Mouse (Mus musculus) telencephalon, adult 2 months (tissue): ENCODE results near the gene Adora3.

Source experiments
- DNase-seq: peaks from one replicate; pipeline ENCODE4 v3.0.0-alpha.2; 2011; ENCODE audit warnings: low read depth, low spot score

The Adora3 gene

DNA sequence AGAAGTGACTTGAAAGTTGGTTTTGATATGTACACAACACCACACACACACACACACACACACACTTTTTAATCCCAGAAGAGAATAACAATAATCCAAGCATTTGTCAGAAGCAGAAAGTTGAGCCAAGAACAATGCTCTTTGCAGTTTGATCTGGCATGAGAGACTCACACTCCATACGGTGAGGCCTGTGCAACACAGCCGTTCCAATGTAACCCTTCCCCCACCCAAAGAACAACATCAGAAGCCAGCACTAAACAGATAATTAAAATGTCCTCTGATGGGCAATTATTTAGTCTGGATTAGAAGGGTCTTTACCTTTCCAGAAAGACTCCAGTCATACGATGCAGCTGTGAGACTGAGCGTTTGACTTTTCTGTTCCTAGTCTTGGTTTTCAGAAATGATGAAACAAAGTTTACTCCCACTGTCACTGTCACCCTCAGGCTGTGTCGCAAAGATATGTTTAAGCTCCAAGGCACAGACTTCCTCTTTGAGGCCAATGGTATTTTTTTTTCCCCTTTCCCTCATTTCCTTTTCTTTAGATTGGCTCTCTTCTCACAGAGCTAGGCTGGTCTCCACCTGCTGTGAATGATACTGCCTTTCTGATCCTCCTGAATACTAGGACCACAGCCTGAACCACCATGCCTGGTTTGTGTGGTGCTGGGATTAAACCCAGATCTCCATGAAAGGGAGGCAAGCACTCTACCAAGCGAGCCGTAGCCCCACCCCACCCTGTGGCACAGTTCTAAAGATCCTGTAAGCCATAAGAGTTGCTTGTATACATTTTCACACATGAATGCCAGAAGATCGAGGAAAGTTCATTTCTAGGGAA, 61.8 kb downstream of the Adora3 start, which contains the start of gene I830077J02Rik:
Gene I830077J02Rik (minus strand): TSS at position 425 of the 832 bp plus-strand sequence.
- DNase-seq = no peak

- DNase-seq = no peak
Observed at GRCm38 (mm10) chr3:105933926-105934325, 63.3 kb downstream of the Adora3 start.

DNA sequence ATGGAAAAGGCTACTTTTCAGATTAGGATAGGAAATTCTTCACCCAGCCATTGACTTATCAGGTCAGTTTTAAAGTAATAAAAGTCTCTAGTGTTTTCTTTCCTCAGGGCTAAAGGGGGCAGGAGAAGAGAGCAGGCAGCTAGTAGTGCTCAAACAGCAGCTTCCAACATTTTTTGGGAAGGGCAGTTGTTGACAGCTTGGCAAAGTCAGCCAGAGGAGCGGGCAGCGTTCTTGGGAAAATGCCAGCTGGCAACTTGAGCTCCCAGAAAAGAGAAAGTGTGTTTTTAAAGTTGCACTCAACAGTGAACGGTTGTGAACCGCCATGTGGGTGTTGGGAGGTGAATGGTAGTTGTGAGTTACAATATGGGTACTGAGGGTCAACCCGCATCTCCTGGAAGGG, 64.4 kb downstream of the Adora3 start:
- no peak for DNase-seq

- DNase-seq = no peak
Observed at GRCm38 (mm10) chr3:105936111-105936510, 65.5 kb downstream of the Adora3 start.

DNA sequence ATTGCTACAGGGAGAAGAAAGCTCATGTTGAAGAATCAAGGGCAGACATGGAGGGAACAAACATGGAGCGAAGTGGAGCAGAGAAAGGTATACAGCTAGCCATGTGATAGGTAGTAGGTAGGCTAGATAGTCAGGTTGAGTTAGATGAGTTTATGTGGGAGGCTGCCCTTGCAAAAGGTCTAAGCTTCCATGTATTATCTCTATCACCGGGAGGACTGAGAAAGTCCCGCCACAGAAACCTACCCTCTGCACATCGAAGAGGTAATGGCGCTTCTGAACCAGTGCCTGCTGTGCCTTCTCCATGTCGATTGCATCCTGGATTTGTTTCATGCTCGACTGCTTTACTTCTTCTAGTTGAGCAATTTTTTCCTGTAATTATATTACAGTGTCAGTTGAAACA, 80.7 kb downstream of the Adora3 start:
- no peak for DNase-seq

GRCm38 (mm10) chr3:105957235-105957634, 86.6 kb downstream of the Adora3 start:
- DNase-seq = no peak

- no peak for DNase-seq
Observed at GRCm38 (mm10) chr3:105958204-105958603, 87.5 kb downstream of the Adora3 start.
